Mouse (Mus musculus): Measurements from ENCODE around the gene Tas2r137.

DNA sequence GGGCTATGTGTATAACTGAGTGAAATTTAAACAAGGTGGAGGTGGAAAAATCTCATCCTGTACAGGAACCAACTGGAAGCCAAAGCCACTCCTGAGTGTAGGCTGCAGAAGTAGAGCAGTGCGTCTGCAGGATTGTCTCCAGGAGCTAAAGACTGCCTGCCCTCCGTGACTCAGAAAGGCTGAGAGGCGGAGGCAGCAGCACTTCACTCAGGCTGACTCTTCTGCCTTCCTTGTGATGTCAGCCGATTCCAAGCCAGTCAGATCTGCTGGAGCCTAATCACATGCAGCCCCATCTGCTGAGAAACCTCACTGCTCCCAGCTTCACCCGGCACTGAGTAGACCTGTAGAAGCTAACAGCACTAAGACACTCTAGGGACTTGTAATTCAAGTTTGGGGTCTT lies 8.7 kb upstream of the Tas2r137 start:
- TF ChIP-seq CTCF (IDR thresholded peaks at IDR 0.05; ENCODE audit: low read depth, low read length) (no peak), POLR2A (IDR thresholded peaks at IDR 0.05; ENCODE audit: extremely low read depth, insufficient read depth, low read length) (no peak)
